Comparison of ENCODE assay signal across 8 mouse cellular contexts in genomic region chr4:115708974-115709593, GRCm38 (mm10). TPM values are rescaled to one million over a fixed set of nuclear protein-coding genes. Genes with fewer than 3 reads are reported as not detected.
DNase-seq lines count a peak whose midpoint lies in the region; ATAC-seq and TF ChIP-seq lines count a peak whose summit lies in the region.

No protein-coding gene starts in this region.

- H3K27ac ChIP-seq in heart, embryonic 11.5 days (ENCODE audit: low read depth, low read length) = no peak overlapping the region
- peak overlapping the region; percentile 95 for H3K27ac ChIP-seq in brown adipose tissue, adult 24 weeks (replicated peaks; ENCODE audit: low read depth, low read length)
- peak overlapping the region; percentile 100 for H3K27ac ChIP-seq in kidney, adult 2 months (ENCODE audit: insufficient read depth, low read depth, low read length)
- peak overlapping the region; percentile 73 for H3K27ac ChIP-seq in lung, embryonic 16.5 days (ENCODE audit: low read length)

- H3K36me3 ChIP-seq in heart, embryonic 11.5 days (ENCODE audit: control insufficient read depth, insufficient read depth, low read length) = no peaks in the 10 kb centered on the region
- H3K36me3 ChIP-seq in kidney, adult 2 months (ENCODE audit: control insufficient read depth, insufficient read depth, low read length) = no peaks in the 10 kb centered on the region
- no peaks in the 10 kb centered on the region for H3K36me3 ChIP-seq in lung, embryonic 16.5 days (ENCODE audit: control insufficient read depth, insufficient read depth, low read length)

- H3K27me3 ChIP-seq in heart, embryonic 11.5 days (ENCODE audit: control insufficient read depth, insufficient read depth, low read length) = no peaks in the 10 kb centered on the region
- H3K27me3 ChIP-seq in kidney, adult 2 months (replicated peaks; ENCODE audit: control insufficient read depth, insufficient read depth, low read length) = no peaks in the 10 kb centered on the region
- H3K27me3 ChIP-seq in lung, embryonic 16.5 days (ENCODE audit: control insufficient read depth, insufficient read depth, low read depth, low read length) = no peaks in the 10 kb centered on the region

- no peak overlapping the region for H3K9ac ChIP-seq in heart, embryonic 11.5 days (ENCODE audit: low read depth, low read length)
- H3K9ac ChIP-seq in lung, embryonic 16.5 days (ENCODE audit: low read length) = no peak overlapping the region

- peak; percentile 13 for TF ChIP-seq POLR2A in kidney, adult 2 months (IDR thresholded peaks at IDR 0.05; ENCODE audit: low read depth, low read length)

- H3K9me3 ChIP-seq in heart, embryonic 11.5 days (replicated peaks; ENCODE audit: control insufficient read depth, low read length) = no peaks in the 10 kb centered on the region
- no peaks in the 10 kb centered on the region for H3K9me3 ChIP-seq in lung, embryonic 16.5 days (ENCODE audit: control insufficient read depth, low read length)

- no peak overlapping the region for H3K4me2 ChIP-seq in heart, embryonic 11.5 days
- H3K4me2 ChIP-seq in lung, embryonic 16.5 days (ENCODE audit: low read depth, low read length) = 0 out of 2 replicates have a peak overlapping the region, but pooled peaks have one; percentile 14

- ATAC-seq in heart, embryonic 11.5 days (replicated peaks; ENCODE audit: insufficient number of reproducible peaks, low FRiP score, low TSS enrichment) = no peak
- peak; percentile 56 for ATAC-seq in lung, embryonic 16.5 days (ENCODE audit: low read depth)

- H3K4me3 ChIP-seq in heart, embryonic 11.5 days (ENCODE audit: low read depth, low read length) = no peak overlapping the region
- no peak overlapping the region for H3K4me3 ChIP-seq in brown adipose tissue, adult 24 weeks (ENCODE audit: insufficient read depth, low read depth, low read length)
- no peak overlapping the region; the same call in 1 of the 2 replicates for H3K4me3 ChIP-seq in kidney, adult 2 months (ENCODE audit: insufficient read depth, low read depth, low read length)
- H3K4me3 ChIP-seq in lung, embryonic 16.5 days (ENCODE audit: low read length) = no peak overlapping the region

- DNase-seq in heart, adult 18-20 months = peak; percentile 63 to 85
- peak; percentile 93 for DNase-seq in kidney, adult 2 months
- DNase-seq in cerebellum, postnatal 25 days = no peak
- DNase-seq in left cerebral cortex, postnatal 14 days (ENCODE audit: low spot score in 2 of 2) = no peak
- no peak for DNase-seq in thymus, postnatal 25 days

- no peaks in the 10 kb centered on the region for H3K4me1 ChIP-seq in heart, embryonic 11.5 days (ENCODE audit: control insufficient read depth, insufficient read depth, low read length)
- H3K4me1 ChIP-seq in brown adipose tissue, adult 24 weeks (ENCODE audit: control insufficient read depth, insufficient read depth, insufficient read length, low read length) = peaks cover 2% of the 10 kb centered on the region
- H3K4me1 ChIP-seq in kidney, adult 2 months (ENCODE audit: control insufficient read depth, insufficient read depth, low read length) = peaks cover 10% of the 10 kb centered on the region
- no peaks in the 10 kb centered on the region for H3K4me1 ChIP-seq in lung, embryonic 16.5 days (replicated peaks; ENCODE audit: control insufficient read depth, insufficient read depth, low read length)

- TF ChIP-seq CTCF in kidney, adult 2 months (conservative IDR thresholded peaks at IDR 0.05; ENCODE audit: insufficient read depth, insufficient read length, low read depth, low read length) = no peak

- intact Hi-C loops in left cerebral cortex, postnatal 14 days (cut with DNase I) = loop anchor here (2.0 to 5.0 kb wide), 2 partner anchors 227 to 608 kb away; no protein-coding TSS in a partner anchor

- WGBS in heart, embryonic 11.5 days (ENCODE audit: insufficient replicate concordance) = 48% methylated on average over 13 of the region's 13 CpGs
- 44% methylated on average over 13 of the region's 13 CpGs for WGBS in kidney, adult 2 months
- 50% methylated on average over 13 of the region's 13 CpGs for WGBS in lung, embryonic 16.5 days

RNA-seq across cellular contexts. Expression of gene Efcab14, which starts 28.5 kb away (rescaled TPM):
- 10 to 100 TPM; 38.8 to 43.8 TPM for total RNA-seq in heart, adult 18-20 months (2021)
- 42.8 and 43.2 TPM in 2 replicates for polyA plus RNA-seq in heart, embryonic 11.5 days (2014; fragmentation: Nextera tagmentation; extraction: Ambion mirVana)
- 17.3 and 26.7 TPM in 2 replicates for polyA plus RNA-seq in brown adipose tissue, adult 24 weeks (2012; ENCODE audit: insufficient read depth, insufficient read length, missing spikeins)
- polyA plus RNA-seq in kidney, adult 2 months (2012; rRNA removed) = 26.4 and 27.9 TPM in 2 replicates
- 32.4 and 36.9 TPM in 2 replicates for polyA plus RNA-seq in lung, embryonic 16.5 days (2015; fragmentation: Nextera tagmentation; extraction: Ambion mirVana)
- total RNA-seq in left cerebral cortex, postnatal 14 days (2021) = 10 to 100 TPM; 44.1 to 45.9 TPM

Comparison
In these comparisons a context has a peak if more than half of its experiments do, and no peak if none do; other contexts are left out.
1. DNase-seq: peak in heart, adult 18-20 months (2 of 2) and kidney, adult 2 months (single experiment); none in cerebellum, postnatal 25 days (0 of 2), left cerebral cortex, postnatal 14 days (0 of 2) and thymus, postnatal 25 days (single experiment).